Mouse (Mus musculus): ENCODE data around the gene Birc5.

DNA sequence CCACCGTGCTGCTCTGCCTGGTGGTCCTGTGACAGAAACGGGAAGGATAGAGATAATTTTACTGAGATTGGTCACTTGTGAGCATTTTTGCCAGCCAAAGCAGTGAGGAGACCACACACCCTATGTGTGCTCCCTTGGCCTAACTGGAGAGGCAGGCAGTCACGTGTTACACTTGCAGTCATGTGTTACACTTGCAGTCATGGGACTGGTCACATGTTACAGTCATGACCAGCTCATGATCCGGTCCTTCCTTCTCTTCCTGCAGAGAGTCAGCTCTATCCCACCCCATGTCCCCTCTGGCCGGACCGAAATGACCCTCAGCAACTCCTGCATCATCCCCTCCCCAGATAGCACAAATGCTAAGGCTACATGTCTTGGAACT, 31.9 kb downstream of the Birc5 start:
- TF ChIP-seq GATA1 (IDR thresholded peaks at IDR 0.05; ENCODE audit: low read length): no peak
- TF ChIP-seq TAL1 (IDR thresholded peaks at IDR 0.05; ENCODE audit: low read length): no peak
